Mouse (Mus musculus) lung, embryonic 15.5 days (tissue): ENCODE measurements around the gene Defb43. TPM values are rescaled to one million over a fixed set of nuclear protein-coding genes. Genes with fewer than 3 reads are reported as not detected.

Experiments
- polyA plus RNA-seq: library from polyadenylated mRNA; unstranded; fragments of >200 nt; fragmentation: Nextera tagmentation; extraction: Ambion mirVana; gene quantifications from 2 replicates; pipeline ENCODE4 v1.2.1, GENCODE M21; 2015

Gene Defb43
- polyA plus RNA-seq, 1 experiment from 2014 or later = not detected

Other genes starting within 250 kb of the Defb43 start
- gene Wdfy2, start 174.1 kb upstream of the Defb43 start, polyA plus RNA-seq = 6.2 and 6.3 TPM in 2 replicates
- not detected in 2 replicates for gene Defb48, start 27.3 kb upstream of the Defb43 start, polyA plus RNA-seq
- gene Defb47, start 13.7 kb upstream of the Defb43 start, polyA plus RNA-seq = not detected in 2 replicates
- 0.30 and 0.33 TPM in 2 replicates for gene Defb42, start 35.2 kb downstream of the Defb43 start, polyA plus RNA-seq
- gene Defb30, start 38.2 kb downstream of the Defb43 start, polyA plus RNA-seq = not detected in 2 replicates